Mouse (Mus musculus) E14TG2a.4 (cell line): ENCODE results near the gene Skap2.
A peak's percentile ranks its signal among the peaks of the same experiment; 100 is the strongest.

Source experiments
- H3K27me3 ChIP-seq: 2 replicates; pipeline ENCODE4 v1.6.1; 2014; ENCODE audit warnings: low read length, control low read depth; ENCODE audit not compliant: insufficient read depth
- H3K36me3 ChIP-seq: 2 replicates; pipeline ENCODE4 v1.6.1; 2014; ENCODE audit warnings: low read length, control low read depth; ENCODE audit not compliant: insufficient read depth
- H3K4me1 ChIP-seq: replicated peaks from 2 replicates; pipeline ENCODE4 v1.6.1; 2014; ENCODE audit warnings: low read depth, low read length, control low read depth
- H3K4me3 ChIP-seq: replicated peaks from 2 replicates; pipeline ENCODE4 v1.5.1; 2014; ENCODE audit warnings: mild to moderate bottlenecking, low read length
- H3K9me3 ChIP-seq: 2 replicates; pipeline ENCODE4 v1.6.1; 2014; ENCODE audit warnings: low read length, control low read depth
- CTCF ChIP-seq: conservative IDR thresholded peaks from 2 replicates; pipeline ENCODE4 v1.5.1; 2014; ENCODE audit warnings: low read length
- NANOG ChIP-seq: IDR thresholded peaks from 2 replicates; pipeline ENCODE4 v1.6.1; 2014; ENCODE audit warnings: borderline replicate concordance, low read length, mixed read lengths
- POU5F1 ChIP-seq: IDR thresholded peaks from 2 replicates; pipeline ENCODE4 v1.6.1; 2014; ENCODE audit warnings: low read length, borderline replicate concordance

The Skap2 gene

GRCm38 (mm10) chr6:51852643-51853042 lies 159.7 kb downstream of the Skap2 start:
- H3K9me3 ChIP-seq: no peaks in the 10 kb centered on the region
- no peak for TF ChIP-seq NANOG
- H3K4me1 ChIP-seq: peaks cover 22% of the 10 kb centered on the region
- no peaks in the 10 kb centered on the region for H3K27me3 ChIP-seq
- H3K4me3 ChIP-seq: no peak overlapping the region
- H3K36me3 ChIP-seq: no peaks in the 10 kb centered on the region

DNA sequence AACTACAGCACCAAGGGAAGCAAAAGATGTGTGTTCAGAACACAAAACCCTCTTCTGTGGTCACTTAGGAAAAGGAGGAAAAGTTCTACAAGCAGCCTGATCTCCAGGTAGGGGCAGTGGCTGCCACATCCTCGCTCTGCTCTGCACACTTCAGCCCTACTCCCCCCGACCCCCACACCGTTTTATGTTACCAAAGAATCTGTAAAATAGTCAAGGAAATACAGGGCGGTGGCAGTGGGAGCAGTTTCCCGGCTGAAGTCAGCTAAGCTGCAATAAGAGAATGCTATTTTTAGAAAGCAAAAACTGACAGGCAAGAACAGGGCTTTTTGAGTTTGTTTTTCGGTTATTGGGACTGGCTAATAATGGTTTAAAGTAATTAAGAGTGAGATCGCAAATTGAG lies 160.8 kb downstream of the Skap2 start:
- no peak for TF ChIP-seq NANOG
- Histone ChIP-seq H3K27me3 (no peaks in the 10 kb centered on the region), H3K9me3 (no peaks in the 10 kb centered on the region), H3K36me3 (no peaks in the 10 kb centered on the region), H3K4me1 (peaks cover 18% of the 10 kb centered on the region), H3K4me3 (no peak overlapping the region)

DNA sequence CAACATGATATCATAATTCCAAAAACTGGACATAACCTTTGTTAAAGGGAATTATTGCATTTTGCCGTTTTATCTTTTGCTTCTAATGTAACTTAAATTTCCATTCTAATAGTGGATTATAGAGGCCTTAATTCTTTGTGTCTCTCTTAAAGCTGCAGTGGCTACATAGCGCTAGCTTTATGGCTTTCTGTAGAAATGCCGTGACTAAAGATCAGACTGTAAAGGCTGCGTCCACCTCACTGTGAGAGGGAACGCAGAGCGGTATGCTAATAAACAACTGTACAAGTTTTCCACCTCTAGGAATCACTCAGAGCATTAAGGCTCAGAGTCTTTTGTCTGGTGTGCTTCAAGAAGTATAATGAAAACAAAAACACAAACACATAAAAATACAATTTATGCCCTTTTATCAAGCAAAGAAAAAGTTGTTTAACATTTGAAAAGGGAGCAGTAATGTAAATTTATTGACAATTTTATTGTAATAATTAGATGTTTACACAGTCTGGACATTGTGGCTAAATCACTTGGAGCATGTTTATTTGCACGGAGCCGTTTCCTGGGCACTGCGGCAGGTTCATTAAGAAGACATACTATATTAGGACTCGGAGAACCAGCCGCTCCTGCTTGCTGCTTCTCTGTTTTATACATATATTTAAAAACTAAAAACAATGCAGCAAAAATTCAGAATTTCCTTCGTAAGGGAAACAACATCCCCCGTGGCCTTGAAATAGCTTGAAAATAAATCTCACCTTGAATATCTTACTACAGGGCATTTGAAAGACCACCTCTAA lies 162.1 kb downstream of the Skap2 start:
- Histone ChIP-seq H3K9me3 (no peaks in the 10 kb centered on the region), H3K4me3 (no peak overlapping the region), H3K36me3 (no peaks in the 10 kb centered on the region), H3K4me1 (peaks cover 18% of the 10 kb centered on the region), H3K27me3 (no peaks in the 10 kb centered on the region)
- TF ChIP-seq CTCF: no peak

GRCm38 (mm10) chr6:51849561-51849960 lies 162.8 kb downstream of the Skap2 start:
- TF ChIP-seq CTCF (no peak), NANOG (no peak), POU5F1 (no peak)
- Histone ChIP-seq H3K4me3 (no peak overlapping the region), H3K36me3 (no peaks in the 10 kb centered on the region), H3K4me1 (peaks cover 18% of the 10 kb centered on the region), H3K27me3 (no peaks in the 10 kb centered on the region), H3K9me3 (no peaks in the 10 kb centered on the region)

DNA sequence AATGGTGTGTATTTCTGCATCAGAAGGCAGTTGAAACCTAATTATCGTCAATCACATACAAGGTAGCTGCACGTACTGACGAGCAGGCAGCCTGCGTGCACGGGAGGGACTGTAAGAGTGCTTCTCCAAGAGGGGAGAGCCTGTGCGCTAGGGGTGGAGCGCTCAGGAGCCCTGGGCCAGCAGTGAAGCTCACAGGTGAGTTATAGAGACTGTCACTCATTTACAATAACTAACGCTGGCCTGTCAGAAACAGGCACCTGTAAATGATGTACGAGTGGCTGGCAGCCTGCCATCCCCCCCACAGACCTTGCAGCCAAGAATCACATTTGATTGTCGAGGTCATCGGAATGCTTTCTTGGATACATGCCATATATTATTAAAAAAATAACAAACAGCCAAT lies 168.2 kb downstream of the Skap2 start:
- no peak overlapping the region for H3K4me3 ChIP-seq
- no peak for TF ChIP-seq POU5F1
- no peak for TF ChIP-seq CTCF
- TF ChIP-seq NANOG: no peak
- no peaks in the 10 kb centered on the region for H3K9me3 ChIP-seq
- H3K27me3 ChIP-seq: peaks cover 8% of the 10 kb centered on the region; the same call in 1 of the 2 replicates
- H3K4me1 ChIP-seq: peaks cover 11% of the 10 kb centered on the region
- H3K36me3 ChIP-seq: no peaks in the 10 kb centered on the region

- Histone ChIP-seq H3K36me3 (no peaks in the 10 kb centered on the region), H3K9me3 (no peaks in the 10 kb centered on the region), H3K4me1 (peaks cover 1% of the 10 kb centered on the region; the same call in 1 of the 2 replicates), H3K27me3 (peaks cover 8% of the 10 kb centered on the region; the same call in 1 of the 2 replicates), H3K4me3 (no peak overlapping the region)
- TF ChIP-seq POU5F1: no peak
- no peak for TF ChIP-seq NANOG
- TF ChIP-seq CTCF: no peak
These were observed 169.3 kb downstream of the Skap2 start for GRCm38 (mm10) chr6:51843081-51843480.

GRCm38 (mm10) chr6:51838177-51838576 lies 174.2 kb downstream of the Skap2 start:
- no peak overlapping the region for H3K4me3 ChIP-seq
- no peaks in the 10 kb centered on the region for H3K36me3 ChIP-seq
- H3K9me3 ChIP-seq: no peaks in the 10 kb centered on the region
- H3K27me3 ChIP-seq: peaks cover 8% of the 10 kb centered on the region
- TF ChIP-seq NANOG (no peak), CTCF (peak; percentile 22), POU5F1 (no peak)
- H3K4me1 ChIP-seq: no peaks in the 10 kb centered on the region; the same call in 1 of the 2 replicates

- H3K27me3 ChIP-seq: no peaks in the 10 kb centered on the region; the same call in 1 of the 2 replicates
- no peaks in the 10 kb centered on the region for H3K36me3 ChIP-seq
- H3K4me3 ChIP-seq: no peak overlapping the region
- TF ChIP-seq CTCF (no peak), POU5F1 (no peak), NANOG (no peak)
- peaks cover 17% of the 10 kb centered on the region; the same call in 1 of the 2 replicates for H3K9me3 ChIP-seq
- H3K4me1 ChIP-seq: no peaks in the 10 kb centered on the region; the same call in 1 of the 2 replicates
These were observed 179.0 kb downstream of the Skap2 start for GRCm38 (mm10) chr6:51833362-51833761.

GRCm38 (mm10) chr6:51825621-51826021 lies 186.7 kb downstream of the Skap2 start:
- Histone ChIP-seq H3K4me1 (no peaks in the 10 kb centered on the region), H3K27me3 (peaks cover 9% of the 10 kb centered on the region; the same call in 1 of the 2 replicates), H3K36me3 (no peaks in the 10 kb centered on the region), H3K4me3 (no peak overlapping the region), H3K9me3 (peaks cover 11% of the 10 kb centered on the region; the same call in 1 of the 2 replicates)
- TF ChIP-seq CTCF (no peak), POU5F1 (no peak), NANOG (no peak)
